Mouse (Mus musculus) kidney, postnatal 0 days (tissue): ENCODE data around the gene 1500011B03Rik. TPM values are rescaled to one million over a fixed set of nuclear protein-coding genes. Genes with fewer than 3 reads are reported as not detected.
"Not testable (repeated sequence)": the region's sequence is repeated elsewhere in the genome, so short reads cannot be mapped to it uniquely, and the experiment has no call there.

ENCODE experiments used
- ATAC-seq: fragments of 200-750 bp; cut with Nextera tagmentation; replicated peaks from 2 replicates; pipeline ENCODE4 v1.8.0; 2017; ENCODE audit warnings: low read depth, moderate number of reproducible peaks, moderate TSS enrichment, moderate library complexity; ENCODE audit not compliant: low FRiP score
- DNase-seq: peaks from one replicate; pipeline ENCODE4 v3.0.0-alpha.2; 2016; ENCODE audit warnings: low spot score
- H3K27ac ChIP-seq: fragments of 300-500 bp; sonication (generic); 2 replicates; pipeline ENCODE4 v1.5.1; 2014; ENCODE audit warnings: mild to moderate bottlenecking
- H3K27me3 ChIP-seq: fragments of 300-500 bp; sonication (generic); 2 replicates; pipeline ENCODE4 v1.6.1; 2014; ENCODE audit warnings: low read length, mixed read lengths; ENCODE audit not compliant: insufficient read depth
- H3K36me3 ChIP-seq: fragments of 300-500 bp; sonication (generic); 2 replicates; pipeline ENCODE4 v1.6.1; 2014; ENCODE audit warnings: low read length, mixed read lengths; ENCODE audit not compliant: insufficient read depth
- H3K4me1 ChIP-seq: fragments of 300-500 bp; sonication (generic); replicated peaks from 2 replicates; pipeline ENCODE4 v1.6.1; 2014; ENCODE audit warnings: antibody characterized with exemption, low read length, mixed read lengths; ENCODE audit not compliant: insufficient read depth
- H3K4me2 ChIP-seq: fragments of 300-500 bp; sonication (generic); 2 replicates; pipeline ENCODE4 v1.6.1; 2014; ENCODE audit warnings: mild to moderate bottlenecking, low read length, moderate library complexity, mixed read lengths
- H3K4me3 ChIP-seq: fragments of 300-500 bp; sonication (generic); replicated peaks from 2 replicates; pipeline ENCODE4 v1.5.1; 2014; ENCODE audit warnings: low read depth, low read length
- H3K9ac ChIP-seq: fragments of 300-500 bp; sonication (generic); 2 replicates; pipeline ENCODE4 v1.6.1; 2014; ENCODE audit warnings: low read depth, low read length
- H3K9me3 ChIP-seq: fragments of 300-500 bp; sonication (generic); replicated peaks from 2 replicates; pipeline ENCODE4 v1.6.1; 2016; ENCODE audit warnings: low read length, inconsistent platforms, mixed read lengths
- CTCF ChIP-seq: IDR thresholded peaks from 2 replicates; pipeline ENCODE4 v1.5.1; 2016; ENCODE audit warnings: antibody characterized with exemption, low read depth, mild to moderate bottlenecking, moderate library complexity
- WGBS: fragments of 180-500 bp; shearing (Covaris S2); extraction: QIAGEN DNeasy Blood & Tissue Kit; methylation state at CpG from one replicate; pipeline ENCODE4 v1.1.7; 2014; 5-methylcytosine and 5-hydroxymethylcytosine counted together
- polyA plus RNA-seq: library from polyadenylated mRNA; unstranded; fragments of >200 nt; fragmentation: Nextera tagmentation; extraction: Ambion mirVana; gene quantifications from 2 replicates; pipeline ENCODE4 v1.2.1, GENCODE M21; 2015

1500011B03Rik gene
- polyA plus RNA-seq, result 160 and 189 TPM in 2 replicates

- no peaks in the 10 kb centered on the region for H3K9me3 ChIP-seq
- peak; percentile 62 for ATAC-seq
- peak within 1 kb of the TSS; percentile 62 for H3K4me3 ChIP-seq
- H3K4me1 ChIP-seq, result no peaks in the 10 kb centered on the region
- no peak for TF ChIP-seq CTCF
- no peaks in the 10 kb centered on the region for H3K36me3 ChIP-seq
- 7% methylated on average over 53 of the region's 53 CpGs for WGBS
- peak; percentile 90 for DNase-seq
- H3K27ac ChIP-seq, result peak within 1 kb of the TSS; percentile 64
- H3K9ac ChIP-seq, result peak within 1 kb of the TSS; percentile 72
- no peaks in the 10 kb centered on the region for H3K27me3 ChIP-seq
- H3K4me2 ChIP-seq, result peak within 1 kb of the TSS; percentile 77
These were observed at the start of gene 1500011B03Rik for GRCm38 (mm10) chr5:114822796-114823688. 1500011B03Rik (minus strand) TSS chr5:114823468.

- Histone ChIP-seq H3K27me3 (no peaks in the 10 kb centered on the region), H3K4me1 (0 out of 2 replicates have a peak, but pooled peaks cover 3% of the 10 kb centered on the region), H3K27ac (no peak overlapping the region), H3K9me3 (no peaks in the 10 kb centered on the region), H3K36me3 (no peaks in the 10 kb centered on the region), H3K4me3 (no peak overlapping the region), H3K4me2 (no peak overlapping the region), H3K9ac (no peak overlapping the region)
- TF ChIP-seq CTCF, result no peak
- ATAC-seq, result no peak
- WGBS, result 89% methylated on average over 12 of the region's 12 CpGs
- no peak for DNase-seq
These were observed 42.0 kb upstream of the 1500011B03Rik start for GRCm38 (mm10) chr5:114865279-114865678.

GRCm38 (mm10) chr5:114864813-114865212 is 41.5 kb upstream of the 1500011B03Rik start:
- no peak overlapping the region for H3K27ac ChIP-seq
- WGBS, result 72% methylated on average over 7 of the region's 7 CpGs
- TF ChIP-seq CTCF, result no peak

DNA sequence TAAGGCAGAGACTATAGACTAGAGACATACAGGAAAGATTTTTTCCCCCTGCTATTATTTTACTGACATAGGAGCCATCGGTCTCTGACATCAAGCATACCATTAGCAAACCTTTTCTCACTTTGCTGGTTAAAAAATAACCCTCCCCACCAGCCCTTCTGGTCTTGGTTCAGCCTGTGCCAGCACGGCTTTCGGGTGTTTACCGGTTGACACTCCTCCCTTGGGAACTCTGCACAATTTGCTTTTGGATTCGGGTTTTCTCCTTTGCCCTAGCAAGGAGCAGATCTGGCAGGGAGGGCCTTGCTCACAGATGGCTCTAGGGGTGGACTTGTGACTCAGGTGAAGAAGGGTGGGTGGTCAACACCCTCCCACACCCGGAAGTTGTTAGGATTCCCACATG is 38.5 kb upstream of the 1500011B03Rik start:
- TF ChIP-seq CTCF, result no peak
- DNase-seq, result no peak
- no peak overlapping the region for H3K9ac ChIP-seq
- H3K4me1 ChIP-seq, result 0 out of 2 replicates have a peak, but pooled peaks cover 3% of the 10 kb centered on the region
- no peaks in the 10 kb centered on the region for H3K9me3 ChIP-seq
- WGBS, result 52% methylated on average over 6 of the region's 6 CpGs
- no peak for ATAC-seq
- no peak overlapping the region for H3K27ac ChIP-seq
- no peak overlapping the region for H3K4me2 ChIP-seq
- no peak overlapping the region for H3K4me3 ChIP-seq
- no peaks in the 10 kb centered on the region for H3K27me3 ChIP-seq
- H3K36me3 ChIP-seq, result no peaks in the 10 kb centered on the region

More at GRCm38 (mm10) chr5:114864813-114865212, 41.5 kb upstream of the 1500011B03Rik start:
- H3K9ac ChIP-seq, result no peak overlapping the region
- no peaks in the 10 kb centered on the region for H3K27me3 ChIP-seq
- no peak overlapping the region for H3K4me2 ChIP-seq
- H3K4me1 ChIP-seq, result 0 out of 2 replicates have a peak, but pooled peaks cover 3% of the 10 kb centered on the region
- no peaks in the 10 kb centered on the region for H3K36me3 ChIP-seq
- ATAC-seq (no peak), DNase-seq (no peak)
- no peaks in the 10 kb centered on the region for H3K9me3 ChIP-seq
- no peak overlapping the region for H3K4me3 ChIP-seq

DNA sequence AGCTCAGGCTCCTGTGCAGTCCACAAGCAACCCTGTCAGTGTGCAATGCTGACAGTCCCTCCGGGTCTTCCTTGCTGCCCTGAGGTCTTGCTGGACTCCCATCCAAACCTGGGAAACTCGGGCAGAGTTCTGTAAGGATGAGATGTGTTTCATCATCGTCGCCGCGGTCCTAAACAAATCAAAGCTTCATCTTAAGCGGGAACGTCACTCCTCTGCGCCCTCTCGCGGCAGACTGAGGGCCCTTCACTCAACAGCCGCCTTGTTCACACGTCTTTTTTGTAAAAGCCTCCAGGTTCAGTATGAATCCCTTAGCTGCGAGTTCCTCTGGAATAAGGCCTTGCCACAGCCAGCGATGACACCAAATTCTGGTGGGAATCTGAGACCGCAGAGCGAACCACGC is 36.0 kb upstream of the 1500011B03Rik start:
- no peak for ATAC-seq
- Histone ChIP-seq H3K4me3 (no peak overlapping the region), H3K36me3 (no peaks in the 10 kb centered on the region), H3K9ac (no peak overlapping the region), H3K4me2 (peak overlapping the region; percentile 42), H3K4me1 (0 out of 2 replicates have a peak, but pooled peaks cover 3% of the 10 kb centered on the region), H3K9me3 (no peaks in the 10 kb centered on the region), H3K27me3 (no peaks in the 10 kb centered on the region), H3K27ac (no peak overlapping the region)
- peak; percentile 90 for DNase-seq
- 5% methylated on average over 18 of the region's 18 CpGs for whole genome bisulfite sequencing
- TF ChIP-seq CTCF, result peak; percentile 83

DNA sequence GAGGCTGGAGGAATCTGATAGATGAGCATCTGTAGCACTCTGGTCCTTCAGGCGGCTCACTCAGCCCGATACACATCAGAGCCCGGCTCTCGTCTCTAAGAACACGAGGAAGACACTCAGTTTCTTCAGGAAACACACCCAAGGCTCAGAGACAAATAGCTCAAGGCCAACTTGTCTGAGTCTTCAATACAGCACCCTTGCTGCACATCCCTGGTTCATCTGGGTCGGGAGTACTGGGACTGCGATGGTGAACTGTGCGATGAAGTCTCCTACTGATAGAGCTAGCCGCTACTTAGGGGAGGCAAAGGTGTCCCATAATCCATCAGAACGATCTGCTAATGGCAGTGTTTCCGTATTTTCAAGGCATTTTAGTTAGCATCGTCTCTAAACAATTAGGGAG is 35.3 kb upstream of the 1500011B03Rik start, which contains the start of gene Gm9936:
Gene Gm9936 (minus strand): TSS at position 101 of the 400 bp plus-strand sequence.
- ATAC-seq, result no peak
- no peaks in the 10 kb centered on the region for H3K9me3 ChIP-seq
- H3K27ac ChIP-seq, result no peak within 1 kb of the TSS
- H3K4me2 ChIP-seq, result peak within 1 kb of the TSS; percentile 42
- no peak within 1 kb of the TSS for H3K4me3 ChIP-seq
- no peaks in the 10 kb centered on the region for H3K27me3 ChIP-seq
- no peak within 1 kb of the TSS for H3K9ac ChIP-seq
- H3K36me3 ChIP-seq, result no peaks in the 10 kb centered on the region
- 0 out of 2 replicates have a peak, but pooled peaks cover 3% of the 10 kb centered on the region for H3K4me1 ChIP-seq
- DNase-seq, result no peak
- 82% methylated on average over 12 of the region's 12 CpGs for WGBS
- TF ChIP-seq CTCF, result no peak

DNA sequence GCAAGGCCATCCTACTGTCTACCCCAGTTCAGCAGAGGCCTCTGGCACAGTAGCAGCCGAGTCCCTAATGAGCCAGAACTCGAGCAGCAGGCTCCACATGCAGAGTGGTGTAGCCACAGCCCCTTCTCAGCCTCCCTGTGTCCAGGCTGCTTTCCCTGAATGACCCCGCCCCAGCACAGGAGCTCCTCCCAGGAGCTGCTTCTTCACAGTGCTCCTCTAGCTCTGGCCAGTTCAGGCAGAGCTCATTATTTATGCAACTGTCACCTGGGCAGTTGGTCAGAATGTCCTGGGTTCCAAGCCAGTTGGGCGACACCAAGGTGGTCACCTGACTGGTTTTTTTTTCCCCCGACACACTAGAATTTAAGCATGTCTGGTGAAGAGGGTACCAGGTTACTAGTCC is 30.1 kb upstream of the 1500011B03Rik start, which contains the start of gene 4930519G04Rik:
Gene 4930519G04Rik (plus strand): TSS at position 301 of the 400 bp plus-strand sequence.
- not testable (repeated sequence) for H3K4me3 ChIP-seq, H3K36me3 ChIP-seq, H3K9ac ChIP-seq, ATAC-seq, H3K27me3 ChIP-seq, H3K4me1 ChIP-seq, H3K9me3 ChIP-seq, H3K27ac ChIP-seq, H3K4me2 ChIP-seq, DNase-seq
- WGBS, result 68% methylated on average over 3 of the region's 5 CpGs
